Mouse (Mus musculus) c-Kit-negative CD71-positive TER-119-positive erythroid progenitor cells, embryonic 14.5 days (primary cell): ENCODE results near the gene Bik.

Source experiments
- DNase-seq: peaks from one replicate; pipeline ENCODE4 v3.0.0-alpha.2; 2013; ENCODE audit warnings: low read depth, low spot score

The Bik gene

DNA sequence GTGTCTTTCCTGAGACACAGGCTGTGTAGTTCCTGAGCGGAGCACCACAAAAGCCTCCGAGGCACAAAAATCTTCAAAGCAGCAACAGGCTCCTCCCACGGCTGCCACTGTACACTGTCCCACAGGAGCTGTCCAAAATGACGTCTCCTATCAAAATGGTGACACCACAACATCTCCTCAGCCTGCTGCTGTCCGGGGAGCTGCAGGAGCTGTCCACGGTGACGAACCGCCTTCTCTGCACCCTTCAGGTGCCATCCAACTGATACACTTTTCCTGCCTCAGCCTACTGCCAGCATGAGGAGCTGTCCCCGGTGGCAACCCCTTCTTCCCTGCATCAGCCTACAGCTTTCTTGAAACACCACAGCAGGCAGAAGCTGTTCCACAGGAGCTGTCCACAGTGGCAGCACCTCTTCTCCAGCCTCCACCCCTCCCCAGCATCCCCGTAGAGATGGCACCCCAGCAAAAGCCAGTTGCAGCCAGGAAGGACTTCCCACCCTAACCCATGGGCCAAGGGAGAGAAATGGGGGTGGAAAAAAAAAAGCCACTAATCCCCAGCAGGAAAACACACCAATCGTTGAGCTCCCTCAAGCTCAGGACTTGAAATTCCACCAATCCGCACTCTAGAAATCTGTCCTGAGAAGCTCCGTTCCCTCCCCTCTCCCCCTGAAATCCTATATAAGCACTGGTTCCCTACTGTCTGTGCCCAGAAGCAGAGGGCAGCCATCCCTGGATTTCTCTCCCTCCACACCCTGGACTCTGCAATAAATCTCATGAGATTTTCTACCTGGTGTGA lies 14.0 kb upstream of the Bik start:
- no peak for DNase-seq

GRCm38 (mm10) chr15:83515018-83515417 lies 11.6 kb upstream of the Bik start:
- no peak for DNase-seq

- DNase-seq, result peak; percentile 41
Measured at GRCm38 (mm10) chr15:83518215-83519048, 8.2 kb upstream of the Bik start.

DNA sequence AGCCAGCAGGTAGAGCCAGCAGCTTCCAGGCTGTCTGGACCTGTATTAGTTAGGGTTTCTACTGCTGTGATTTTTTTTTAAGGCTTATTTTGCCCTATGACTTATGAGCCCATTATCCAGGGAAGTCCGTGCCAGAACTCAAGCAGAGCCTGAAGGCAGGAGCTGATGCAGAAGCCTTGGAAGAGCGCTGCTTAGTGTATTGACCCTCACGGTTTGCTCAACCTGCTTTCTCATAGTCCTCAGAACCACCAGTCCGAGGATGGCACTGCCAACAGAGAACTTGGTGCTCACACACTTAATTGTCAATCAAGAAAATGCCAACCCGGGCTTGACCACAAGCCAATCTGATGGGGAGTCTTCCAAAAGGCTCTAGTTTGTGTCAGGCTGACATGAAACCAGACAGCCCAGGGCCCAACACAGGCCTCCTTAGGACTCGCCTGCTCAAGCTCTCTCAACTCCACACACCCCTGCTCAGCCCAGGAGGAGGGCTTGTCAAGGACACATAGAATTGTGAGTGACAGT lies 5.7 kb upstream of the Bik start:
- no peak for DNase-seq

- DNase-seq, result no peak
Measured at GRCm38 (mm10) chr15:83523196-83523595, 3.5 kb upstream of the Bik start.

DNA sequence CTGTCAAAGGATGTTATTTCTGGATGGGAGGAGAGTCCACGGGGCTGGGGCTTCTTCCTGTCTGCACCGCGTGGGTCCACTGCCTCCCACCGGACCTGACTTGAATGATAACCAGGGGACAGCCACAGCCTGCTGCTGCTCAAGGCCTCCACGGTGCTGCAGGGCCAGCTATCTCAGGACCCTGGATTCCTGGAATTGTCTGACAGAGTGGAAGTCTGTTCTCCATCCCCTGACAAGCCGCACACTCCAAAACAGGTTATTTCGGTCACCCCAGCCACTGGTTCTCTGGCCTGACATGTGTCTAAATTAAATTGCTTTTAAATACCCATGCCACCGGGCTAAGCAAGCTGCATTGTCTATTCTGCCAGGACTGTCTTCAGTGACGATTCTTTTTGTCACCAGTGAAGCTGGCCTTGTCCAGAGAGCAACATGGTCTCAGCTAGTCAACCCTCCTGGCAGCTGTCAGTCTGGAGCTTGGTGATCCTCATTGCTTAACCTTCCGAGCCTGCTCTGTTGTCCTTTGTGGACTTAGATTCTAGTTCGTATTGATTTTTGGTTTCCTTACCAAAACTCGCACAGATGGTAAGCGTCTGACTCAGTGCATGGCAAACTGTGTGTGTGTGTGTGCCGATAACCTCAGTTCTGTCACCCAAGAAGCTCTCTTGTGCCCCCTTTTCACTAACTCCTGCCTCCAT lies 2.9 kb upstream of the Bik start:
- no peak for DNase-seq

- no peak for DNase-seq
Measured at GRCm38 (mm10) chr15:83524333-83524729, 2.3 kb upstream of the Bik start.

GRCm38 (mm10) chr15:83527092-83527437 lies 403 bp downstream of the Bik start:
- DNase-seq, result no peak

DNA sequence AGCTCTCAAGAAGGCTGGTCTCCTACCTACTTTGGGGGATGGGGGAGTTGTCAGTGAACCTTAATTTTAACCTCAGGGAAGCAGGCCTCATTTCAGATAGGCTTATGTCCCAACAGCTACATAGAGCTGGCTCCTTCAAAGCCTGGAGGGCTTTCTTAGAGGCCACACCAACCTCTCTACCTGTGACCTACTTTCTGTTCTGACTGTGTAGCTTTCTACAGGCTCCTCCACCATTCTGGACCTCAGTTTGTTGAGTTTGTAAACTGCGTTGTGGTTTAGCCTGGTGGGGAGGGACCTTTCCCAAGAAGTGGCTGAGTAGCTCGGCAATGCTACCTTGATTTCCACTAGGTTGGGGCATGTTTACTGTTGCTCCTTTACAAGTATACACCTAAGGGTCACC lies 1.1 kb downstream of the Bik start:
- no peak for DNase-seq

GRCm38 (mm10) chr15:83528892-83529291 lies 2.2 kb downstream of the Bik start:
- no peak for DNase-seq

GRCm38 (mm10) chr15:83529765-83530164 lies 3.1 kb downstream of the Bik start:
- DNase-seq, result no peak

- no peak for DNase-seq
Measured at GRCm38 (mm10) chr15:83530233-83530632, 3.6 kb downstream of the Bik start.

GRCm38 (mm10) chr15:83530688-83531087 lies 4.0 kb downstream of the Bik start:
- no peak for DNase-seq

GRCm38 (mm10) chr15:83531961-83532469 lies 5.4 kb downstream of the Bik start:
- DNase-seq, result no peak

- DNase-seq, result no peak
Measured at GRCm38 (mm10) chr15:83532606-83533005, 5.9 kb downstream of the Bik start.

DNA sequence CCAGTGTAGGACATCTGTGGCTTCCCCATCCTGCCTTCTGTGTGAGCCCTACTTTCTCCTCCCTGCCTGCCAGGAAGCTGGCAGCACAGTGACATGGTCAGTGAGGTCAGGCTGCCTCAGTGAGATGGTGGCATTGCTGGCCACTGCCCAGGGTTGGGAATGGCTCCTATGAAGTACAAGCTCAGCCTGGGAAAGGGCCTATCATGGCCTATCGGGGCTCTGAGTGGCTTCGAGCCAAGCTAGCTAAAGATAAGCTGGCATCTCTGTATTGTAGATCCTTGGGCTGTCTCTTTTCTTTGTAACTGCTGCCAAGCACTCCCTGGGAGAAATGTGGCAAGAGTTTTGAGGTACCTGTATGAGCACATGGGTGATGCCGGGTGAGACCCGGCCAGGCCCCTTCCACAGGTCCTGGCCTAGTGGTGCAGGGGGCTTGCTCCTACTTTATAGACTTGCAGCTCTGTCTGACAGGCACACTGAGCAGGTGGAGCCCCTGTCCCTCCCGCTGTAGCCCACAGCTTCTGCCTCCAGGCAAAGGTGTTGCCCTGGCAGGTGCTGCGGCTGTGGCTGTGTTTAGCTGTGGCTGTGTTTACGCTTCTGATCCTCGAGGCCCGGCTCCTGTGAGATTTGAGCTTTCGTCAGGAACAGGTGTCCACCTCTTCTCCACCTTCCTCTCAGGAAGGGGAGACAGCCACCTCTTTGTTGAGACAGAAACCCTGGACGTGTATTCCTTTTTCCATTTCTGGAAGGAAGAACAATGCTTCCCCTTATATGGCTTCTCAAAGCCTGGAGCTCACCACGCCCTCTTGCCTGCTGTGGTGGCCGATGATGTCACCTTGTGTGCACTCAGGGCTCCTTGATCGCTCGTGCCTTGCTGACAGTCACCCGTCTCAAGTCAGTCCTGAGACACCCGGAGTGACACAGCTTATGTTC lies 8.6 kb downstream of the Bik start:
- DNase-seq, result no peak

DNA sequence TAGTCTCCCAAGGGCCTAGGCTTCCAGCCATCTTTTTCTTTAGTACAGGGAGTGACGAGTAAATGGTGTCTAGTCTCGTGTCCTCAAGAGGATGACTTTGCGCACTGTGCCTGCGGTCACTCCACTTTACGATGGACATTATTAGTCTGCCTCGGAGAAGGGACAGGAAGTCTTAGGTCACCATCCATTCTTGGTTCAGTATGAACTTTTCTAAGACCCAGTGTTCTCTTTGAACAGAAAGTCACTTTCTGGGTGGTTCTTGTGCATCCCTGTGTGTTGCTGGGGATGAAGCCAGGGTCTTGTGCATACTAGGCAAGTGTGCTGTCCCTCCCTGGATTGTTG lies 9.2 kb downstream of the Bik start:
- no peak for DNase-seq

DNA sequence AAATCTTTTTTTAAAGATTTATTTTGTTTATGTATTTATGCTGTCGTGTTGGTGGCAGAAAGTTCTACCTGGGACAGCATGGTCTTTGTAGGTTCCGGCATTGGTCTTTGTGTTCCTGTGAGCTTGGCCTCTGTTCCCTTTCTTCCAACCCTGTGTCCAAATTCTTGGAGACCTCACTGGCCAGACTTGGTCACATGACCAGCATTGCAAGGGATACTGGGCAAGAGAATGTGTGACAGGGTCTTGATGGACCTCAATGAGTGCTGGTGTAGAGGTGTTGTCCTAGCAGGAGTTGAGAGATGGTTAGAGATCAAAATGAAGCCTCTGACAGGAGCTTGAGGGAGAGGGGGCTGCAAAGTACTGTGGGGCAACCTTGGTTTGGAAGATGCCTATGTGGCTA lies 12.2 kb downstream of the Bik start:
- no peak for DNase-seq

- DNase-seq, result no peak
Measured at GRCm38 (mm10) chr15:83539905-83540304, 13.2 kb downstream of the Bik start.

DNA sequence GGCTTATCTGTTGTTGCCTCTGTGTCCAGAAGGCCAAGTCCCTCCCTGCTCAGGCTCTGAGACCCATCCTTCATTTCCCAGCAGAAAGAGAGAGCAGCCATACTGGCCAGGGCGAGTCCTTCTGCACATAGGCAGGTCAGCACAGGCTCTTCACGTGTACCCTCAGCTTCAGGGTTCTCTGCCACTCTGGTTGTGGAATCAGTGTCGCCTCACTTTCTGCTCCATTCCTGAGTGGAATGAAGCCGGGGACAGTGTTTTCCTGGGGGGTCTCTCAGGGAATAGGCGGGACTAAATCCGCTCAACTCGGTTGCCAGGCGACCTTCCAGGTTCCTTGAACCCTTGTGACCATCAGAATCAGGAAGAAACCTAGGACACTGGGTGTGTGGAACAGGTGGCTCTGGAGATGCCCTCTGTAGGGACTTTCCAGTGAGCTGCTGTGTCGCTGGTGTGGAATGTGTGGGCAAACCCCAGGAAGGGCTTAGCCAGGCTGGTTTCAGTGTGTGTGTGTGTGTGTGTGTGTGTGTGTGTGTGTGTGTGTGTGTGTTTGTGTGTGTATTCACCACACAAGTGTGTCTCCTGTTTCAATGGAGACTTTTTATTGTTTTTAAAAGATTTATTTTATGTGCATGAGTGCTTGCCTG lies 15.1 kb downstream of the Bik start:
- no peak for DNase-seq

GRCm38 (mm10) chr15:83546029-83546428 lies 19.4 kb downstream of the Bik start:
- DNase-seq, result no peak
